Comparison of ENCODE assay signal across 19 mouse cellular contexts in genomic region chr8:84170096-84170495, GRCm38 (mm10). TPM values are rescaled to one million over a fixed set of nuclear protein-coding genes. Genes with fewer than 3 reads are reported as not detected.
DNase-seq lines count a peak whose midpoint lies in the region.
"Had no signal": no experiment of that assay in that cellular context is flagged by ENCODE, and none has a peak within 500 bp of the region (broad histone marks: within the 10 kb centered on the region; RNA-seq: fewer than 3 reads in every experiment).

No protein-coding gene starts in this region.

- peak; percentile 65 for DNase-seq in adrenal gland, adult 2 months
- no peak for DNase-seq in adrenal gland, postnatal 4 days (ENCODE audit: low spot score in 2 of 2)
- peak; percentile 62 for DNase-seq in 3T3-L1 (ENCODE audit: low read depth, low spot score)
- DNase-seq in adrenal gland, postnatal 14 days: peak; percentile 43
- DNase-seq in adrenal gland, postnatal 36 days: peak; percentile 48
- DNase-seq in neural tube, embryonic 10.5 days (ENCODE audit: extremely low spot score, low spot score): no peak
- no peak for DNase-seq in left cerebral cortex, adult 9 months (ENCODE audit: low spot score in 2 of 2)
- DNase-seq: B cell, adult 2 months; cerebellum, adult 11 months; cerebellum, adult 18-20 months; cerebellum, adult 8-10 months; cerebellum, adult 9-11 months; cerebellum, postnatal 14 days; cerebellum, postnatal 36 days; forebrain, postnatal 0 days had no signal

RNA-seq across cellular contexts. Expression of gene Nanos3, which starts 14.9 kb away (rescaled TPM):
- total RNA-seq in adrenal gland, adult 2 months (2021): 1 to 10 TPM; 1.1 to 1.3 TPM
- polyA plus RNA-seq in adrenal gland, adult 2 months (2012; rRNA removed): 0.36 and 1.0 TPM in 2 replicates
- 1 to 10 TPM; 3.1 to 4.3 TPM for total RNA-seq in adrenal gland, postnatal 4 days (2021)
- 0.67 and 1.2 TPM in 2 replicates for total RNA-seq in adrenal gland, postnatal 14 days (2021)
- total RNA-seq in adrenal gland, postnatal 36 days (2021): 1 to 10 TPM in 1 of 2 experiments, not detected in 1; 2.3 TPM
- total RNA-seq: CH12.LX; common myeloid progenitor, adult 5-6 weeks; G1E had no signal
- polyA plus RNA-seq: G1E had no signal

RNA-seq across cellular contexts. Expression of gene 4930432K21Rik, which starts 22.3 kb away (rescaled TPM):
- total RNA-seq in adrenal gland, adult 2 months (2021): under 1 TPM; 0.17 to 0.35 TPM
- polyA plus RNA-seq in adrenal gland, adult 2 months (2012; rRNA removed): 0.44 and 0.48 TPM in 2 replicates
- total RNA-seq in adrenal gland, postnatal 4 days (2021): 1 to 10 TPM; 1.2 TPM
- 0.49 and 0.82 TPM in 2 replicates for total RNA-seq in adrenal gland, postnatal 14 days (2021)
- under 1 TPM; 0.46 to 0.76 TPM for total RNA-seq in adrenal gland, postnatal 36 days (2021)

RNA-seq across cellular contexts. Expression of gene Cc2d1a, which starts 22.4 kb away (rescaled TPM):
- 10 to 100 TPM; 28.5 to 39.0 TPM for total RNA-seq in adrenal gland, adult 2 months (2021)
- 35.8 and 37.1 TPM in 2 replicates for polyA plus RNA-seq in adrenal gland, adult 2 months (2012; rRNA removed)
- 10 to 100 TPM; 30.6 to 31.7 TPM for total RNA-seq in adrenal gland, postnatal 4 days (2021)
- 23.8 and 31.0 TPM in 2 replicates for total RNA-seq in adrenal gland, postnatal 14 days (2021)
- 10 to 100 TPM; 22.6 to 33.9 TPM for total RNA-seq in adrenal gland, postnatal 36 days (2021)

RNA-seq across cellular contexts. Expression of gene Podnl1, which starts 44.3 kb away (rescaled TPM):
- total RNA-seq in adrenal gland, adult 2 months (2021): under 1 TPM; 0.23 to 0.31 TPM
- 2.4 and 2.5 TPM in 2 replicates for polyA plus RNA-seq in adrenal gland, adult 2 months (2012; rRNA removed)
- under 1 TPM; 0.98 to 0.99 TPM for total RNA-seq in adrenal gland, postnatal 4 days (2021)
- total RNA-seq in adrenal gland, postnatal 14 days (2021): 0.44 and 1.1 TPM in 2 replicates
- total RNA-seq in adrenal gland, postnatal 36 days (2021): under 1 TPM; 0.13 to 0.46 TPM
- total RNA-seq: common myeloid progenitor, adult 5-6 weeks; G1E; gastrocnemius, adult 18-20 months had no signal

Comparison
In these comparisons a context has a peak if more than half of its experiments do, and no peak if none do; other contexts are left out.
1. DNase-seq: peak in adrenal gland, adult 2 months (single experiment), 3T3-L1 (single experiment), adrenal gland, postnatal 14 days (single experiment) and adrenal gland, postnatal 36 days (2 of 2); none in adrenal gland, postnatal 4 days (0 of 2), neural tube, embryonic 10.5 days (single experiment) and left cerebral cortex, adult 9 months (0 of 2).